Mouse (Mus musculus): Measurements from ENCODE around the gene Bbs2.

The Bbs2 gene

GRCm38 (mm10) chr8:94113972-94114371 is 15.2 kb upstream of the Bbs2 start:
- no peak for DNase-seq (ENCODE audit: low read depth, low spot score)
- H3K36me3 ChIP-seq (ENCODE audit: control insufficient read depth, insufficient read depth, low read length, poor library complexity, severe bottlenecking) = no peaks in the 10 kb centered on the region
- no peaks in the 10 kb centered on the region for H3K27me3 ChIP-seq (ENCODE audit: control insufficient read depth, insufficient read depth, low read length, poor library complexity, severe bottlenecking)

DNA sequence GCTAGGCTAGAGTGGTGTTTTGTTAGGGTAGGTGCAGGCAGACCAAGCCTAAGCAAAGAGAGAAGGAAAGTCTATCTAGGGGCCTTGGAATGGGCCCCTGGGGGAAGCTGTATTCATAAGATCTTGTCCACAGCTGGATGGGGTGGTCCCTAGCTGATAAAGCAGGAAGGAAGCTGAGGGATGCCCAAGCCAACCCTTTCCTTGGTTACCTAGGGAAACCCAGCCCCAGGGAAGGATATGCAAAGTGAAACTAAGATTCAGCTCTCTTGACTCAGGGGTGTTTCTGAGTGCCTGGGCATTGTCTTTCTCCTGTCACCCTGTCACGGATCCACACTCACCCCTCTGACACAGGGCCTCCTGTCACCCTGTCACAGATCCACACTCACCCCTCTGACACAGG is 14.7 kb upstream of the Bbs2 start:
- Histone ChIP-seq H3K27me3 (ENCODE audit: control insufficient read depth, insufficient read depth, low read length, poor library complexity, severe bottlenecking) (no peaks in the 10 kb centered on the region), H3K36me3 (ENCODE audit: control insufficient read depth, insufficient read depth, low read length, poor library complexity, severe bottlenecking) (no peaks in the 10 kb centered on the region)
- no peak for DNase-seq (ENCODE audit: low read depth, low spot score)

DNA sequence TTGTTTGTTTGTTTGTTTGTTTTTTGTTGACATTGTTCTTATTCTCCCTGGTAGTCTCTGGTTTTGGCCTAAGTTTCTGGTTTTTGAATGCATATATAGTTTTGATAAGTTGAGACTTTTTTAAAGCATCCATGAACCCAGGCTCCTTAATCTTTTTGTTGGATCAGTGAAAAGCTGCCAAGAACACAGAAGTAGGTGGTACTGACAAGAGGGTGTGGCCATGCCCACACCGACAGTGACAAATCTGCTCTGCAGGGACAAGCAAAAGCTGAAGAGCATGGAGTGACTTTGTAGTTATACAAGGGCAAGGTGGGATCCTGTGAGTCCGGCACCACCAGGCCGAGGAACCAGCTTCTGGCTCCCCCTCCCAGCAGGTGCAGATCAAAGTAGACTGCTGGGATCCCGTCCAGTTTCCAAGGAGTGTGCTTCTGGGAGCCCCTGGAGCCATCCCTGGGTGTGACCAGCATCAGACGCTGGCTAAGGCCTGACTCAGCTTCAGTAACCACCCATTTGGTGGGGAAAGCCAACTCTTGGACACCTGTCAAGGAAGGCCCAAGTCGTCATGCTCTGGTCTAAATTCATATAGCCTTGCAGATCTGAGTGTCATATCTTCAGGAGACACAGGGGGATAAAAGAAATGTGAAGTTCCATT is 11.9 kb upstream of the Bbs2 start:
- Histone ChIP-seq H3K27me3 (ENCODE audit: control insufficient read depth, insufficient read depth, low read length, poor library complexity, severe bottlenecking) (no peaks in the 10 kb centered on the region), H3K36me3 (ENCODE audit: control insufficient read depth, insufficient read depth, low read length, poor library complexity, severe bottlenecking) (no peaks in the 10 kb centered on the region)
- no peak for DNase-seq (ENCODE audit: low read depth, low spot score)

DNA sequence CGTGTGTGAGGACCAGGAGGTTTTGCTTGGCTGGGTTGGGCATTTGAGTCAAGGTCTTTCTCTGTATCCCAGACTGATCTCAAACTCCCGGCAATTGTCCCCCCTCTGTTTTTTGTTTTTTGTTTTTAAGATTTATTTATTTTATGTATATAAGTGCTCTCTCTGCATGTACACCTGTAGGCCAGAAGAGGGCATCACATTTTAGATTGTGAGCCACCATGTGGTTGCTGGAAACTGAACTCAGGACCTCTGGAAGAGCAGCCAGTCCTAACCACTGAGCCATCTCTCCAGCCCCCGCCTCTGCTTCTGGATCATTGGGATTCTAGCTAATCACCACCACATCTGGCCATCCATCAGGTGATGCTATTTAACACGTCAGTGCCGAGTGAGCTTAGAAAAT is 11.1 kb upstream of the Bbs2 start:
- Histone ChIP-seq H3K36me3 (ENCODE audit: control insufficient read depth, insufficient read depth, low read length, poor library complexity, severe bottlenecking) (no peaks in the 10 kb centered on the region), H3K27me3 (ENCODE audit: control insufficient read depth, insufficient read depth, low read length, poor library complexity, severe bottlenecking) (no peaks in the 10 kb centered on the region)
- no peak for DNase-seq (ENCODE audit: low read depth, low spot score)

GRCm38 (mm10) chr8:94109396-94109795 is 10.7 kb upstream of the Bbs2 start:
- Histone ChIP-seq H3K27me3 (ENCODE audit: control insufficient read depth, insufficient read depth, low read length, poor library complexity, severe bottlenecking) (no peaks in the 10 kb centered on the region), H3K36me3 (ENCODE audit: control insufficient read depth, insufficient read depth, low read length, poor library complexity, severe bottlenecking) (no peaks in the 10 kb centered on the region)
- no peak for DNase-seq (ENCODE audit: low read depth, low spot score)

GRCm38 (mm10) chr8:94107871-94108270 is 9.1 kb upstream of the Bbs2 start:
- Histone ChIP-seq H3K36me3 (ENCODE audit: control insufficient read depth, insufficient read depth, low read length, poor library complexity, severe bottlenecking) (no peaks in the 10 kb centered on the region), H3K27me3 (ENCODE audit: control insufficient read depth, insufficient read depth, low read length, poor library complexity, severe bottlenecking) (no peaks in the 10 kb centered on the region)
- DNase-seq (ENCODE audit: low read depth, low spot score) = no peak

GRCm38 (mm10) chr8:94104146-94104545 is 5.4 kb upstream of the Bbs2 start:
- Histone ChIP-seq H3K36me3 (ENCODE audit: control insufficient read depth, insufficient read depth, low read length, poor library complexity, severe bottlenecking) (no peaks in the 10 kb centered on the region), H3K27me3 (ENCODE audit: control insufficient read depth, insufficient read depth, low read length, poor library complexity, severe bottlenecking) (no peaks in the 10 kb centered on the region)
- DNase-seq (ENCODE audit: low read depth, low spot score) = no peak

GRCm38 (mm10) chr8:94098996-94099395 is 268 bp upstream of the Bbs2 start:
- Histone ChIP-seq H3K27me3 (ENCODE audit: control insufficient read depth, insufficient read depth, low read length, poor library complexity, severe bottlenecking) (no peaks in the 10 kb centered on the region), H3K36me3 (ENCODE audit: control insufficient read depth, insufficient read depth, low read length, poor library complexity, severe bottlenecking) (no peaks in the 10 kb centered on the region)
- DNase-seq (ENCODE audit: low read depth, low spot score) = peak; percentile 16

DNA sequence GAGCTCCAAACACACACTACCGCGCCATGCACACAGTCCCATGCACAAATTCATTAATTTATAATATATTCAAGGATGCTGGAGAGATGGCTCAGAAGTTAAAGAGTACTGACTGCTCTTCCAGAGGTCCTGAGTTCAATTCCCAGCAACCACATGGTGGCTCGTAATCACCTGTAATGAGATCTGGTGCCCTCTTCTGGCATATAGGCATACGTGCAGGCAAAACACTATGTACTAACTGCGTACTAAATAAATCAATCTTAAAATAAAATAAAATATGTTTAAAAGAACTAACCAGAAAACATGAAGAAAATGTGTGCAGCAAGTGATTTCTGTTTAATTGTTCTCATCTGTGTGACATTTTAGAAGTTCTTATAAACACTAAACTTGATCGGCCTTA is 4.4 kb downstream of the Bbs2 start:
- H3K36me3 ChIP-seq (ENCODE audit: control insufficient read depth, insufficient read depth, low read length, poor library complexity, severe bottlenecking) = no peaks in the 10 kb centered on the region
- no peaks in the 10 kb centered on the region for H3K27me3 ChIP-seq (ENCODE audit: control insufficient read depth, insufficient read depth, low read length, poor library complexity, severe bottlenecking)
- no peak for DNase-seq (ENCODE audit: low read depth, low spot score)

DNA sequence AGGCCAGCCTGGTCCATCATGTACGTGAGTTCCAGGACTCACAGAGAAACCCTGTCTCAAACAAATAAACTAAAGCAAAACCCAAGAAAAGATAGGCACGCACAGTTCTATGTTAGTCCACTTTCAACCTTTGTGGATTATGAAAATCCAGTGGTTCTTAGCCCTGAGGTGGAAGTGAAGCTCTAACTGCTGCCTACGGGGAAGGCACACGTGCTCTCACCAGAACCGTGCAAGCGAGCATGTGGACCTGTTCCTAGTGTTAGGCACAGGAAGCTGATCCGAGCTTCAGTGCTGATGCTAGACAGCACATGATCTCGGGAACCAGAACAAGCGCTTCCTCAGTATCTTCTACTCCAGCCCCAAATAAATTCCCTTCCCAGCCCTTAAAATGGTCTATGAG is 5.9 kb downstream of the Bbs2 start:
- no peaks in the 10 kb centered on the region for H3K27me3 ChIP-seq (ENCODE audit: control insufficient read depth, insufficient read depth, low read length, poor library complexity, severe bottlenecking)
- no peak for DNase-seq (ENCODE audit: low read depth, low spot score)
- no peaks in the 10 kb centered on the region for H3K36me3 ChIP-seq (ENCODE audit: control insufficient read depth, insufficient read depth, low read length, poor library complexity, severe bottlenecking)

- Histone ChIP-seq H3K27me3 (ENCODE audit: control insufficient read depth, insufficient read depth, low read length, poor library complexity, severe bottlenecking) (no peaks in the 10 kb centered on the region), H3K36me3 (ENCODE audit: control insufficient read depth, insufficient read depth, low read length, poor library complexity, severe bottlenecking) (no peaks in the 10 kb centered on the region)
- no peak for DNase-seq (ENCODE audit: low read depth, low spot score)
Measured at GRCm38 (mm10) chr8:94089715-94090114, 9.0 kb downstream of the Bbs2 start.

GRCm38 (mm10) chr8:94087964-94088363 is 10.8 kb downstream of the Bbs2 start:
- no peak for DNase-seq (ENCODE audit: low read depth, low spot score)
- Histone ChIP-seq H3K36me3 (ENCODE audit: control insufficient read depth, insufficient read depth, low read length, poor library complexity, severe bottlenecking) (no peaks in the 10 kb centered on the region), H3K27me3 (ENCODE audit: control insufficient read depth, insufficient read depth, low read length, poor library complexity, severe bottlenecking) (no peaks in the 10 kb centered on the region)

GRCm38 (mm10) chr8:94076461-94077192 is 22.1 kb downstream of the Bbs2 start:
- no peaks in the 10 kb centered on the region for H3K36me3 ChIP-seq (ENCODE audit: control insufficient read depth, insufficient read depth, low read length, poor library complexity, severe bottlenecking)
- DNase-seq (ENCODE audit: low read depth, low spot score) = no peak

DNA sequence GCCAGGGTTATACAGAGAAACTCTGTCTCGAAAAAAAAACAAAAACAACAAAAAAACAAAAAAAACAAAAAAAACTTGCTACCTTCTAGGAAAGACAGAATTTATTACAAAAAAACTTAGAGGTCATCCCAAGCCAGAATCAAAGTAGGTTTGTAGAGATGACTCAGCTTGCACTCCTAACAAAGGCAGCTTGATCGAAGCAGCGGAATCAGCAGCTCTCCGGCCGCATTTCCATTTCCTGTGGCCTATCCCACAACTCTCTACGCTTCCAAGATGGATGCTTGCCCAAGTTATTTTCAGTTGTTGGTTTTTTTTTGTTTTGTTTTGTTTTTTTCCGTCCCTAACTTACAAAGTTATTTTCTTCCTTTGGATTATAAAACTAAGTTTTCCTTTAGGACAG is 29.9 kb downstream of the Bbs2 start:
- no peak for DNase-seq (ENCODE audit: low read depth, low spot score)
- H3K36me3 ChIP-seq (ENCODE audit: control insufficient read depth, insufficient read depth, low read length, poor library complexity, severe bottlenecking) = peaks cover 5% of the 10 kb centered on the region
- H3K27me3 ChIP-seq (ENCODE audit: control insufficient read depth, insufficient read depth, low read length, poor library complexity, severe bottlenecking) = no peaks in the 10 kb centered on the region

More at GRCm38 (mm10) chr8:94076461-94077192, 22.1 kb downstream of the Bbs2 start:
- H3K27me3 ChIP-seq (ENCODE audit: control insufficient read depth, insufficient read depth, low read length, poor library complexity, severe bottlenecking) = no peaks in the 10 kb centered on the region

DNA sequence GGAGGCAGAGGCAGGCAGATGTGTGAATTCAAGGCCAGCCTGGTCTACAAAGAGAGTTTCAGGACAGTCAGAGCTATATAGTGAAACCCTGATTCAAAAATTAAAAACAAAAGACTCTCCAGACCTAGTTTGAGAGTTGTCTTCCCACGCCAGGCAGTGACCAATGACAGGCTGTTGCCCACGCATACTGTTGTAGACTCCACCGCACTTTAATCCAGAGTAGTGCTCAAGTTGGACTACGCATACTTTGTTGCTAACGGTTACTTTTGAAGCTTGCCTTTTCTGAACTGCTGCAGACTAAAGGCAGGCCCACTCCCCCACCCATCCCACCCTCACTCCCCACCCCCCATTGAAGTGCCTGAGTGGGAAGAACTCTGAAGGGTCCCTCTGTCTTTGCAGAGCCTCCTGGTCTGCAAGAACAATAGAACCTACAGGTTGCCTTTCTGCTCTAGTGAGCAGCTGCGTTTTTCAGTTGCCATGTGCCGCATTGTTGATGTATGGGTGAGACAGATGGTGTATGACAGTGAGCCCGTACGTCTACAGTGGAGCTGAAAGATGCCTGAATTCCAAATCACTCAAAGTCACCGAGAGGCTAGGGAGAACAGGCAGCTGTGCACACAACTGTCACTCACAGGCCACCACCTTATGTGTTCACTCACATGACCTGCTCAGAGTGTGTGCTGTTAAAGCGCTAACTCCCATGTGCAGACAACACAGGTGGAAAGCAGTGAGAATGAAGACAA is 32.4 kb downstream of the Bbs2 start:
- Histone ChIP-seq H3K27me3 (ENCODE audit: control insufficient read depth, insufficient read depth, low read length, poor library complexity, severe bottlenecking) (no peaks in the 10 kb centered on the region), H3K36me3 (ENCODE audit: control insufficient read depth, insufficient read depth, low read length, poor library complexity, severe bottlenecking) (peaks cover 7% of the 10 kb centered on the region)
- DNase-seq (ENCODE audit: low read depth, low spot score) = no peak
